Mouse (Mus musculus) retina, adult 2 months (tissue): Measurements from ENCODE around the gene Higd1a.

Experiments
- DNase-seq: peaks from one replicate; pipeline ENCODE4 v3.0.0-alpha.2; 2012; ENCODE audit warnings: low read depth, low spot score

Gene Higd1a

DNA sequence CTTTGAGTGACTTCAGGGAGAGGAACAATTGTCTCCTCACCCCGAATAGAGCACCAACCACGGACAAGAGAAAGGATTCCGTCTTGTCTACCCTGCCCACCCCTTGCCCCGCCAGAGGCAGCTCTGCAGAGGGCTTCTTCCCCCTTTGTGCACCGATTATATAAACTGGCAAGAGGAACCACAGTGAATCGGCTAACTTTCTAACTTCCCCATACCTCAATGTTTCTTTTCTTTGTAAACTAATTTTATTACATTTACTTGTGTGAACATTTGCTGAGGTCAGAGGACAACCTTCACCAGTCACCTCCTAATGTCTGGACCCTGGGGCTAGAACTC, at the start of gene Higd1a:
Gene Higd1a (minus strand): TSS at position 210 of the 336 bp plus-strand sequence.
- DNase-seq = no peak

GRCm38 (mm10) chr9:121907356-121908070, 49.4 kb upstream of the Higd1a start:
- DNase-seq = no peak

DNA sequence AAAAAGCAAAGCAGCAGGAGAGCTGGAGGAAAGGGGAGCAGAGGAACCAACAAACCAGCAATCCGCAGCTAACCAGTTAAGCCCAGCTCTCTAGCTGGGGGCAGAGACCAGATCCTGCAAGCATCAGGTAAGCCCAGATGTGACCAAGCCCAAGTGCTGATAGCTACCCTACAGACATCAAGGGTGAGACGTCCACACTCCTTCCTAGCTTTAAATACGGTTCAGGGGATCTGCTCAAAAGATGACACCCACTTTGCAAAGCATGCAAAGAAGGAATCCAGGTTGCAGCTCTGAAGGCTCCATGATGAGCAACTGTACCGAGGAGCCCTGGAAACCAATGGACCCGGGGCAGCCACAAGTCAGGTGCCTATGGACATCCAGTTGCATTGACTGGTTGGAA, 48.3 kb upstream of the Higd1a start:
- DNase-seq = no peak

GRCm38 (mm10) chr9:121905556-121906185, 47.5 kb upstream of the Higd1a start:
- DNase-seq = no peak

- no peak for DNase-seq
Measured at GRCm38 (mm10) chr9:121904946-121905345, 46.8 kb upstream of the Higd1a start.

GRCm38 (mm10) chr9:121904319-121904718, 46.2 kb upstream of the Higd1a start:
- DNase-seq = no peak

GRCm38 (mm10) chr9:121903476-121904305, 45.5 kb upstream of the Higd1a start:
- DNase-seq = no peak

DNA sequence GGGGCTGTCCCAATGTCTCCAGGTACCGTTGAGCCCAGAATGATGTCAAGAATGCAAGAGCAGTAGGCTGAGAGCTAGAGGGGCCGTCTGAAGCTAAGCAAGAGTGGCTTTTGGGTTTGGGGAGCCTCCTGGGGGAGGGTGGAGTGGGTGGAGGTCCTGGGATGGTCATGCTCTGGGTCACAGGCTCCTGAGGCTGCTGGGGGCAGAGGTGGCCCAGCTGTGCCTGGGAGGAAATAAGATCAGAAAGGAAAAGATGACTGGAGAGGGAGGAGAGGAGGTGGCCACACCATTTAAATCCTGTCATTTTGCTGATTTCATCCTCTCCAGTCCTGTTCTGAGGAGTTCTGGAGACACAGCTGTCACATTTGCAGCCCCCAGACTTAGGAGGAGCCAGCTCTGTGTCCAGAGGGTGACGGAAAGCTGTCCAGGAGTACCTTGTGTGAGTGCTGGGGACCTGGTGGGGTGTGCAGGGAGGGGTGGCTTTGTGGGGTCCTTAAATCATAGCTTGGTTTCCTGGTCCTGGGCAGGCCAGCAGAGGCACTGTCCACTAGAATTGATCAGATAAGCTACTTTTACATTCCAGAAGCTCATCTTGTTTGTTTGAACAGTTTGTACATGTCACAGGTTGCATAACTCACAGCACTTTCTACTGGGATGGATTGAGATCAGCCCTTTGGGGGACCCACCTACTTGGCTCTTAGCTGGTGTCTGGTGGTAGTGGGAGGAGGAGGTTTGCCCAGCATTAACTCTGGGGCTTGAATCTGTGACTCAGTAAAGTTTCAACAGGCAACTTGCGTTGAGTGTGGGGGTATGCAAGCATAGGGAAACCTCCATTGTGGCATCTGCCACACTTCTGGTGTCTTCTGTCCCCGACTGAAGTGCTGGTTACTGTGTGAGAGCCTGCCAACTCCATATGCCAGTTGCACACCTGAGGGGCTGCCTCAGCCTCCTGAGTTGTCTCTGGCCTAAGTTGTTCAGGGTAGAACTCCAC, 43.8 kb upstream of the Higd1a start:
- no peak for DNase-seq

DNA sequence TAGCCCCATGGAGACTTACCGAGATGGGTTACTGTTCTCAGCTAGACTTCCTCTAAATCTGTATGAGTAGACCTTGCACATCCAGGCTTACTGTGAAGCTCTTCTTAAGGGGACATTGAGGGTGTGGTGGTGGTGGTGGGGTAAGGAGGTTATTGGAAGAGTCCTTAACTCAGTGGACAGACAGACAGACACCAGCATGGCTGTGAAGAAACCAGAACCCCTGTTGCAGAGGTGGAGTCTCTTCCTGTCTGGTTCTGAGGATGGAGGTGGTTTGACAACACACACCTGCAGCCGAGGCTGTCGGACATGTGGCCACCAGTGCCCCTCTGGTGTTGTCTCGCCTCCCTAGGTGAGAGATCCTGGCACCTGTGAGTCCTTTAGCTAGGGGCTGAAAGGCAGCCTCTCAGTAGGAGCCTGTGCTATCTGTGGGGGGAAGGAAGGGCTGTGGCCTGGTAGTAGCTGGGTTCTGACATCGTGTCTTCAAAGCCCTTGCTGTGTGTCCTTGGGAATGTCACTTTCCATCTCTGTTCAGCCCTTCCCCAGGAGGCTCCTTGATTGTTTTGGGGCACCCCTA, 42.2 kb upstream of the Higd1a start:
- no peak for DNase-seq

- no peak for DNase-seq
Measured at GRCm38 (mm10) chr9:121899306-121899705, 41.1 kb upstream of the Higd1a start.

DNA sequence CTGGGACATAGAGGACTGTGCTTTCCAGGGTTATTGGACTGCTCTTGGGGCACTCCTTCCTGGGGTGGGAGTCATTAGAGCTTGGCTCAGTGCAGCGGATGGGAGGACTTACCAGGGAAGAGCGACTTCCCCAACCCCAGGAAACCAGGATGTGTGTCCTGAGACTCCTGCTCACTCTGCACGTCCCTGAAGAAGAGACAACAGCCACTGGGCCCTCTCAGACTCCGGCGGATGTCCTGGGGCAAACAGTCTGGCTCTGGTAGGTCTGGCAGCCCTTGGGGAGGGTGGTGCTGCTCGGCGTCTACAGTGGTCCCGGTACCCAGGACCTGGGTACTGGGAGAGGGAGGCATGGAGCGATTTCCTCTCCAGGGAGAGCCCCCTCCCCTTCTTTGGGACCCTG, 40.1 kb upstream of the Higd1a start, which contains the start of gene Ackr2:
Gene Ackr2 (plus strand): TSS at position 111 of the 400 bp plus-strand sequence.
- no peak for DNase-seq

DNA sequence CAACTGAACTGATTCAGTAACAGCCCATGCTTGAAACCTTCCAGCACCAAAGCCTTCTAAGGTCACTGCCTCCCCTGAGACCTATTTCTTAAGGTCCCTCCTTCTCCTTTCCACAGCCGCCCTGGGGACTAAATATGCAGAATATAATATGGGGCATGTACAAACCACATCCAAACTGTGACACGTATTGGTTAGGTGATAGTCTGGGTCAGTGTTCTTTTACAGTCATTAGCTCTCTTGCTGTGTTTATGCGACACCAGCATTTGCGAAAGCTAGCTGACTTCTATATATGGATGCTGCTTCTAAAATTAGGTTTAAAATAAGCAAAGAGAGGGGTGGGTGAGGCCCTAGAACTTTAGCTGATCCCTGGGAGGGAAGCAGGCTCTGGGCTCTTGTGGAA, 38.7 kb upstream of the Higd1a start:
- no peak for DNase-seq

DNA sequence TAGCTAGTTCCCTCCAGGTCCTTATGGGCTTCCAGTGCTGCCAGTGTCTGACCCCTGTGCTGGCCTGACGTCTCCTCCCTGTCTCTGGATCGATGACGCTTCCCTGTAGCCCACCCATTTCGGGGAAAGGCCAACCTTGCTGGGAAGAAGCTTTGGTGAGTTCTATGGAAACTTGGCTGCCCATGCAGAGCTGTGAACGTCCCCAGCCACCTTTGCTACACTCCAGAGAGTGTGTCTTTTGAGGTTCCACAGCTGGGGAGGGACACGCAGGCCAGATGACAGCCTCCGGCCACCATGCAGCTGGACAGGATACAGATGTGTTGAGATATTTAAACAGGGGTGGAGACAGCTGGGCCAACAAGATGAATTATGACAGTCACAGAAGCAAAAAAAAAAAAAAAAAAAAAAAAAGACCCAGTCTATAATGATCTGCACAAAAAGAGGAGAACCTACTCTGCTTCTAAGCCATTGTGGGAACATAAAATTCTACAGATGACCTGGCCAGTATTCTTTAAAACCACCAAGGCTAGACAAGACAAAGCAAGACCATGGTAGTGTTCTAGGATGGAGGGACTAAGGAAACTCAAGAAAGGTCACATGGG, 37.3 kb upstream of the Higd1a start:
- no peak for DNase-seq

GRCm38 (mm10) chr9:121894447-121894846, 36.3 kb upstream of the Higd1a start:
- DNase-seq = no peak

- no peak for DNase-seq
Measured at GRCm38 (mm10) chr9:121892057-121892687, 34.0 kb upstream of the Higd1a start.

- no peak for DNase-seq
Measured at GRCm38 (mm10) chr9:121891301-121891700, 33.1 kb upstream of the Higd1a start.

GRCm38 (mm10) chr9:121890441-121890941, 32.3 kb upstream of the Higd1a start:
- DNase-seq = no peak

- DNase-seq = no peak
Measured at GRCm38 (mm10) chr9:121889927-121890440, 31.8 kb upstream of the Higd1a start.

- no peak for DNase-seq
Measured at GRCm38 (mm10) chr9:121882015-121882457, 23.9 kb upstream of the Higd1a start.
